Comparison of ENCODE assay signal across 29 mouse cellular contexts in genomic region chr11:88346066-88346465, GRCm38 (mm10). TPM values are rescaled to one million over a fixed set of nuclear protein-coding genes. Genes with fewer than 3 reads are reported as not detected.
A peak's percentile ranks its signal among the peaks of the same experiment; 100 is the strongest.
DNase-seq lines count a peak whose midpoint lies in the region; ATAC-seq lines count a peak whose summit lies in the region.
"Had no signal": no experiment of that assay in that cellular context is flagged by ENCODE, and none has a peak within 500 bp of the region (broad histone marks: within the 10 kb centered on the region; RNA-seq: fewer than 3 reads in every experiment).

No protein-coding gene starts in this region.

- peak; percentile 89 to 95 for DNase-seq in adrenal gland, adult (ENCODE audit: inconsistent age in 2 of 2, low spot score in 1 of 2)
- DNase-seq in adrenal gland, postnatal 4 days (ENCODE audit: low spot score in 2 of 2), result no peak
- DNase-seq in limb, embryonic 10.5 days (ENCODE audit: low spot score), result no peak
- peak; percentile 71 for DNase-seq in adrenal gland, postnatal 25 days
- no peak for DNase-seq in cerebellum, postnatal 14 days
- DNase-seq in urinary bladder, postnatal 4 days (ENCODE audit: low spot score in 2 of 2), result no peak
- DNase-seq: cerebellum, adult 11-12 months; cerebellum, adult 8-10 months; cerebellum, postnatal 10 days; gastrocnemius, postnatal 14 days; heart, adult 11 months; heart, postnatal 10 days; heart, postnatal 36 days; kidney, adult 2 months had no signal

- 63% methylated on average over 5 of the region's 5 CpGs for WGBS in limb, embryonic 15.5 days
- 93% methylated on average over 5 of the region's 5 CpGs for WGBS in limb, embryonic 10.5 days

- 0 out of 2 replicates have a peak, but pooled peaks have one; percentile 24 for ATAC-seq in limb, embryonic 15.5 days (ENCODE audit: insufficient number of reproducible peaks, low FRiP score, low TSS enrichment, low read depth)
- ATAC-seq in erythroblast, adult 5-6 weeks (replicated peaks; ENCODE audit: low FRiP score, poor library complexity, severe bottlenecking), result no peak
- ATAC-seq: activated CD4-positive, CD25-positive, alpha-beta regulatory T cell, adult 4 months; forebrain, embryonic 15.5 days; intestine, postnatal 0 days had no signal

- no peak overlapping the region for H3K9ac ChIP-seq in limb, embryonic 15.5 days
- H3K9ac ChIP-seq: forebrain, embryonic 15.5 days; heart, embryonic 12.5 days; heart, embryonic 15.5 days; hindbrain, embryonic 13.5 days had no signal

- H3K36me3 ChIP-seq in limb, embryonic 15.5 days, result peaks cover 13% of the 10 kb centered on the region; the same call in 1 of the 2 replicates
- H3K36me3 ChIP-seq in limb, embryonic 10.5 days, result peaks cover 47% of the 10 kb centered on the region
- H3K36me3 ChIP-seq: forebrain, embryonic 15.5 days had no signal

- H3K27me3 ChIP-seq in limb, embryonic 15.5 days, result no peaks in the 10 kb centered on the region
- no peaks in the 10 kb centered on the region for H3K27me3 ChIP-seq in limb, embryonic 10.5 days (ENCODE audit: low read depth, poor library complexity, severe bottlenecking)
- H3K27me3 ChIP-seq: forebrain, embryonic 15.5 days; heart, embryonic 12.5 days; heart, embryonic 15.5 days; hindbrain, embryonic 13.5 days had no signal

- no peak overlapping the region for H3K4me3 ChIP-seq in limb, embryonic 15.5 days
- H3K4me3 ChIP-seq in limb, embryonic 10.5 days, result no peak overlapping the region
- H3K4me3 ChIP-seq: forebrain, embryonic 15.5 days; heart, embryonic 12.5 days; heart, embryonic 15.5 days; hindbrain, embryonic 10.5 days; hindbrain, embryonic 13.5 days had no signal

- no peak overlapping the region for H3K4me2 ChIP-seq in limb, embryonic 15.5 days
- H3K4me2 ChIP-seq: forebrain, embryonic 15.5 days; heart, embryonic 12.5 days; heart, embryonic 15.5 days; hindbrain, embryonic 13.5 days had no signal

- H3K27ac ChIP-seq in limb, embryonic 15.5 days, result no peak overlapping the region
- H3K27ac ChIP-seq in limb, embryonic 10.5 days, result no peak overlapping the region
- H3K27ac ChIP-seq: forebrain, embryonic 15.5 days; heart, embryonic 15.5 days; hindbrain, embryonic 10.5 days; hindbrain, embryonic 13.5 days had no signal

- H3K4me1 ChIP-seq in limb, embryonic 15.5 days, result no peaks in the 10 kb centered on the region
- H3K4me1 ChIP-seq in limb, embryonic 10.5 days, result no peaks in the 10 kb centered on the region

- H3K9me3 ChIP-seq in limb, embryonic 15.5 days, result no peaks in the 10 kb centered on the region
- no peaks in the 10 kb centered on the region for H3K9me3 ChIP-seq in limb, embryonic 10.5 days (replicated peaks)
- H3K9me3 ChIP-seq: forebrain, embryonic 15.5 days; heart, embryonic 12.5 days; heart, embryonic 15.5 days; hindbrain, embryonic 10.5 days; hindbrain, embryonic 13.5 days had no signal

RNA-seq across cellular contexts. Expression of gene Ccdc182, which starts 52.2 kb away (rescaled TPM):
- total RNA-seq in adrenal gland, postnatal 4 days (2021), result not detected
- not detected in 2 replicates for polyA plus RNA-seq in limb, embryonic 15.5 days (2015; fragmentation: Nextera tagmentation; extraction: Ambion mirVana)
- polyA plus RNA-seq in limb, embryonic 10.5 days (2016; fragmentation: Nextera tagmentation; extraction: Ambion mirVana), result not detected in 2 replicates
- total RNA-seq in adrenal gland, postnatal 25 days (2021), result not detected in 2 replicates
- not detected in 2 replicates for total RNA-seq in erythroblast, adult 5-6 weeks (2015; ENCODE audit: low replicate concordance)
- not detected in 2 replicates for total RNA-seq in erythroblast, adult 5-6 weeks (2017; ENCODE audit: low replicate concordance)
- total RNA-seq: adrenal gland, adult 18-20 months; ES-E14; gastrocnemius, adult 18-20 months; gastrocnemius, postnatal 14 days; gastrocnemius, postnatal 4 days; heart, postnatal 10 days; heart, postnatal 36 days had no signal
- polyA plus RNA-seq: activated CD4-positive, CD25-positive, alpha-beta regulatory T cell, adult 4 months; embryonic facial prominence, embryonic 14.5 days; heart, embryonic 12.5 days; heart, embryonic 15.5 days; intestine, embryonic 14.5 days; intestine, postnatal 0 days had no signal

Comparison
In these comparisons a context has a peak if more than half of its experiments do, and no peak if none do; other contexts are left out.
1. DNase-seq: peak in adrenal gland, adult (2 of 2) and adrenal gland, postnatal 25 days (single experiment); none in adrenal gland, postnatal 4 days (0 of 2), limb, embryonic 10.5 days (single experiment), cerebellum, postnatal 14 days (0 of 2) and urinary bladder, postnatal 4 days (0 of 2).